Comparison of ENCODE assay signal across 16 mouse cellular contexts in genomic region chr10:23196336-23196735, GRCm38 (mm10).
"Had no signal": no experiment of that assay in that cellular context is flagged by ENCODE, and none has a peak within 500 bp of the region (broad histone marks: within the 10 kb centered on the region; RNA-seq: fewer than 3 reads in every experiment).

No protein-coding gene starts in this region.

- DNase-seq: retina, postnatal 1 day; right cerebral cortex, adult 18-20 months; right cerebral cortex, postnatal 14 days; right cerebral cortex, postnatal 25 days; right cerebral cortex, postnatal 4 days; spleen, adult 18-20 months; thymus, adult 18-20 months; thymus, adult 2 months; thymus, postnatal 14 days; thymus, postnatal 25 days; thymus, postnatal 36 days; thymus, postnatal 4 days had no signal

- H3K4me1 ChIP-seq: neural tube, embryonic 15.5 days; stomach, embryonic 15.5 days had no signal

- H3K27me3 ChIP-seq: neural tube, embryonic 13.5 days; neural tube, embryonic 15.5 days; stomach, embryonic 15.5 days had no signal

- H3K9me3 ChIP-seq: neural tube, embryonic 13.5 days; neural tube, embryonic 15.5 days; stomach, embryonic 15.5 days had no signal

- H3K4me2 ChIP-seq: neural tube, embryonic 13.5 days; neural tube, embryonic 15.5 days; stomach, embryonic 15.5 days had no signal

- H3K9ac ChIP-seq: neural tube, embryonic 13.5 days; neural tube, embryonic 15.5 days; stomach, embryonic 15.5 days had no signal

- H3K27ac ChIP-seq: neural tube, embryonic 13.5 days; neural tube, embryonic 15.5 days; stomach, embryonic 15.5 days; stomach, postnatal 0 days had no signal

- H3K4me3 ChIP-seq: neural tube, embryonic 13.5 days; neural tube, embryonic 15.5 days; stomach, embryonic 15.5 days had no signal

- H3K36me3 ChIP-seq: neural tube, embryonic 13.5 days; neural tube, embryonic 15.5 days; stomach, embryonic 15.5 days had no signal
